Mouse (Mus musculus) limb, embryonic 11.5 days (tissue): ENCODE measurements around the gene Ubxn11. TPM values are rescaled to one million over a fixed set of nuclear protein-coding genes. Genes with fewer than 3 reads are reported as not detected.

Experiments
- ATAC-seq: fragments of 200-750 bp; cut with Nextera tagmentation; 2 replicates; pipeline ENCODE4 v1.8.0; 2017; ENCODE audit warnings: low read depth; ENCODE audit not compliant: insufficient number of reproducible peaks, low FRiP score, low TSS enrichment
- DNase-seq: peaks from one replicate; pipeline ENCODE4 v3.0.0-alpha.2; 2015; ENCODE audit warnings: low spot score
- H3K27ac ChIP-seq: fragments of 300-500 bp; sonication (generic); replicated peaks from 2 replicates; pipeline ENCODE4 v1.5.1; 2014; ENCODE audit warnings: low read depth, mild to moderate bottlenecking, low read length
- H3K27me3 ChIP-seq: fragments of 300-500 bp; sonication (generic); 2 replicates; pipeline ENCODE4 v1.6.1; 2014; ENCODE audit warnings: mild to moderate bottlenecking, low read length, mixed read lengths; ENCODE audit not compliant: control insufficient read depth, insufficient read depth
- H3K36me3 ChIP-seq: fragments of 300-500 bp; sonication (generic); 2 replicates; pipeline ENCODE4 v1.6.1; 2014; ENCODE audit warnings: mild to moderate bottlenecking, low read length, moderate library complexity, mixed read lengths; ENCODE audit not compliant: control insufficient read depth, insufficient read depth
- H3K4me1 ChIP-seq: fragments of 300-500 bp; sonication (generic); 2 replicates; pipeline ENCODE4 v1.6.1; 2014; ENCODE audit warnings: low read length, mixed read lengths; ENCODE audit not compliant: control insufficient read depth, insufficient read depth
- H3K4me2 ChIP-seq: fragments of 300-500 bp; sonication (generic); 2 replicates; pipeline ENCODE4 v1.6.1; 2014; ENCODE audit warnings: low read depth, mild to moderate bottlenecking, moderate library complexity; ENCODE audit not compliant: severe bottlenecking
- H3K4me3 ChIP-seq: fragments of 300-500 bp; sonication (generic); 2 replicates; pipeline ENCODE4 v1.5.1; 2014; ENCODE audit warnings: low read depth, low read length
- H3K9ac ChIP-seq: fragments of 300-500 bp; sonication (generic); 2 replicates; pipeline ENCODE4 v1.6.1; 2014; ENCODE audit warnings: mild to moderate bottlenecking, low read length
- H3K9me3 ChIP-seq: fragments of 300-500 bp; sonication (generic); 2 replicates; pipeline ENCODE4 v1.6.1; 2016; ENCODE audit warnings: low read length; ENCODE audit not compliant: control insufficient read depth
- WGBS: fragments of 180-500 bp; shearing (Covaris S2); extraction: QIAGEN DNeasy Blood & Tissue Kit; methylation state at CpG from one replicate; pipeline ENCODE4 v1.1.7; 2014; 5-methylcytosine and 5-hydroxymethylcytosine counted together
- polyA plus RNA-seq: library from polyadenylated mRNA; unstranded; fragments of >200 nt; fragmentation: Nextera tagmentation; extraction: Ambion mirVana; gene quantifications from 2 replicates; pipeline ENCODE4 v1.2.1, GENCODE M21; 2014

Gene Ubxn11
- polyA plus RNA-seq, 1 experiment from 2014 or later, result 6.0 TPM

- Histone ChIP-seq H3K9ac (no peak overlapping the region), H3K4me3 (no peak overlapping the region), H3K27ac (no peak overlapping the region), H3K9me3 (no peaks in the 10 kb centered on the region), H3K4me2 (no peak overlapping the region), H3K36me3 (no peaks in the 10 kb centered on the region; the same call in 1 of the 2 replicates), H3K4me1 (peaks cover 21% of the 10 kb centered on the region), H3K27me3 (no peaks in the 10 kb centered on the region)
- no peak for ATAC-seq
- DNase-seq, result no peak
- WGBS, result 87% methylated on average over 15 of the region's 15 CpGs
Measured at GRCm38 (mm10) chr4:134125383-134126060, 23.2 kb downstream of the Ubxn11 start.

GRCm38 (mm10) chr4:134126300-134127120 lies 24.1 kb downstream of the Ubxn11 start:
- Histone ChIP-seq H3K9me3 (no peaks in the 10 kb centered on the region), H3K4me2 (no peak overlapping the region), H3K27ac (no peak overlapping the region), H3K27me3 (no peaks in the 10 kb centered on the region), H3K4me1 (peaks cover 21% of the 10 kb centered on the region), H3K36me3 (no peaks in the 10 kb centered on the region; the same call in 1 of the 2 replicates), H3K4me3 (no peak overlapping the region; the same call in 1 of the 2 replicates), H3K9ac (no peak overlapping the region; the same call in 1 of the 2 replicates)
- 90% methylated on average over 21 of the region's 21 CpGs for WGBS
- ATAC-seq, result no peak
- no peak for DNase-seq

DNA sequence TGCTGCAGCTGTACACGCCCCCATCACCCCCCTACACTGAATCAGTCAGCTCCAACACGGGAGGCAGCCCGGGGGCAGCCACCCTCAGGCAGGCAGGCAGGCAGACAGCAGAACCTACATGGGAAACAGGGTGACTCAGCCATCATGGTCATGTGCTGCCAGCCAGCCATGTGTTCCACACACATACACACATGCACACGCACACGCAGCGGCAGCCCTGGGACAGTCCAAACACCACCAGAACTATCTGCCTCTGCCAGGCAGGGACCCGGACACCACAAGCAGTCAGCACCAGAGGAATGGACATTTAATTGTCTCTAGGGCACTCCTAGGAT lies 24.7 kb downstream of the Ubxn11 start:
- Histone ChIP-seq H3K4me3 (no peak overlapping the region; the same call in 1 of the 2 replicates), H3K4me2 (no peak overlapping the region), H3K4me1 (peaks cover 21% of the 10 kb centered on the region), H3K9me3 (no peaks in the 10 kb centered on the region), H3K36me3 (no peaks in the 10 kb centered on the region; the same call in 1 of the 2 replicates), H3K27me3 (no peaks in the 10 kb centered on the region), H3K9ac (peak overlapping the region; percentile 30; the same call in 1 of the 2 replicates), H3K27ac (no peak overlapping the region)
- ATAC-seq (no peak), DNase-seq (no peak)
- 88% methylated on average over 7 of the region's 7 CpGs for WGBS

GRCm38 (mm10) chr4:134127793-134128192 lies 25.4 kb downstream of the Ubxn11 start:
- Histone ChIP-seq H3K9ac (peak overlapping the region; percentile 78), H3K4me2 (peak overlapping the region; percentile 89), H3K27me3 (no peaks in the 10 kb centered on the region), H3K9me3 (no peaks in the 10 kb centered on the region), H3K27ac (no peak overlapping the region), H3K4me1 (peaks cover 21% of the 10 kb centered on the region), H3K36me3 (no peaks in the 10 kb centered on the region; the same call in 1 of the 2 replicates), H3K4me3 (peak overlapping the region; percentile 64)
- 60% methylated on average over 8 of the region's 8 CpGs for WGBS
- no peak for DNase-seq
- ATAC-seq, result no peak

DNA sequence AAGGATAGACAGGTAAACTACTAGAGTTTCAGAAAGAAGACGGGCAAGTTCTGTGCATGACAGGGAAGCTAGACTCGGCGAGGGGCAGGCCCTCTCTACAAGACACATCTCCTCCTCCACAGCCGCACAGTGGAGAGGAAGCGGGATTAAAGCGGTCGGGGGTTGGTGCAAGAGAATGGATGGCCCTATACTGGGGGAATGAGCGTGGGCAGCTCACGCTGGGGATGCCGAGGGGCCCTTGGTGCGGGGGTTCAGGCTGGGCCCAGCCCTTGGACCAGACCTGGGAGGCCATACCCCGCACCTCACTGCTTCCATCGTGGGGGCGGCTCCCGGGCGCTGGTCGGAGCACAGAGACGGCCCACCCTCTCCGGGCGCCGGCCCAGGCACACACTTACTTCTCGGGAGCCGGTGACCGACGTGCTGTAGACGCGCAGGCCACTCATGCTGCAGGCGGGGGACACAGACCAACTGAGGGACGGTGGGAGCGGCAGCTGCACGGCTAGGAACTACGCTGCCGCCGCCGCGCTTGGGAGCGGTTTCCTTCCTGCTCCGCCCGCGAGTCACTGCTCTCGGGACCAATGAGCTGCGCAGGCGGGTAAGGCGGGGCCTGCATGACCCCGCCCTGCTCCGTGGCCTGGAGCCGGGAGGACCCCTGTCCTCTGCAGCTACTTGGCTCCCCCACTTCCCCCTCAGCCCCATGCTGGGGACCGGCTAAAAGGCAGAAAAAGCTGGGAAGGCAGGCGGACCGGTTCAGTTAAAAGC lies 26.0 kb downstream of the Ubxn11 start, which contains the start of gene Sh3bgrl3:
Gene Sh3bgrl3, minus strand, starts transcription at position 569 of the 762 bp plus-strand sequence.
- Histone ChIP-seq H3K4me1 (peaks cover 21% of the 10 kb centered on the region), H3K9ac (peak within 1 kb of the TSS; percentile 78), H3K27ac (peak within 1 kb of the TSS; percentile 72), H3K9me3 (no peaks in the 10 kb centered on the region), H3K4me2 (peak within 1 kb of the TSS; percentile 89), H3K4me3 (peak within 1 kb of the TSS; percentile 64), H3K27me3 (no peaks in the 10 kb centered on the region), H3K36me3 (no peaks in the 10 kb centered on the region; the same call in 1 of the 2 replicates)
- ATAC-seq (peak; percentile 93), DNase-seq (peak; percentile 88)
- WGBS, result under 1% methylated on average over 49 of the region's 50 CpGs

DNA sequence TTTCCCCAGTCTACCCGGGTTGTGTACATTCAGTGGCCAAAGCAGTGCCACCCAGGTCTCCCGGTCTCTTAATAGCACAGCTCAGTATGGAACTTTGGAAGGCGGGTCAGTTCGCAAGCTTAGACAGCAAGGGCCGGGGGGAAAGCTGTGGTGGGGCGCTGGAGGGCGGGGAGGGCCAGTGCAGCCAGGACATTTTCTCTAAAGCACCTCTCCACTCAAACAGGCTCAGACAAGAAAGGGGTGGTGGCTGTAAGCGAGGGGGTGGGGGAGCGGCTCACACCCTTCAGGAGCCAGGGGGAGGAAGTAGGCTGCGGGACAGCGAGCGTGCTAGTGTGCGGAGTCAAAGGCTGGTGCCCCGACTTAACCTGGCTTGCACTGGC lies 26.6 kb downstream of the Ubxn11 start:
- ATAC-seq (peak; percentile 37), DNase-seq (no peak)
- Histone ChIP-seq H3K4me3 (peak overlapping the region; percentile 64), H3K9me3 (no peaks in the 10 kb centered on the region), H3K27me3 (no peaks in the 10 kb centered on the region), H3K4me2 (peak overlapping the region; percentile 89), H3K4me1 (peaks cover 21% of the 10 kb centered on the region), H3K27ac (peak overlapping the region; percentile 72), H3K9ac (peak overlapping the region; percentile 78), H3K36me3 (no peaks in the 10 kb centered on the region; the same call in 1 of the 2 replicates)
- WGBS, result 3% methylated on average over 14 of the region's 14 CpGs

- ATAC-seq (no peak), DNase-seq (no peak)
- Histone ChIP-seq H3K4me2 (peak overlapping the region; percentile 89; the same call in 1 of the 2 replicates), H3K4me3 (peak overlapping the region; percentile 64), H3K9ac (no peak overlapping the region), H3K9me3 (no peaks in the 10 kb centered on the region), H3K36me3 (no peaks in the 10 kb centered on the region; the same call in 1 of the 2 replicates), H3K27ac (peak overlapping the region; percentile 72; the same call in 1 of the 2 replicates), H3K27me3 (no peaks in the 10 kb centered on the region), H3K4me1 (peaks cover 21% of the 10 kb centered on the region)
- WGBS, result 33% methylated on average over 6 of the region's 6 CpGs
Measured at GRCm38 (mm10) chr4:134129482-134129881, 27.1 kb downstream of the Ubxn11 start.

- WGBS, result 94% methylated on average over 3 of the region's 3 CpGs
- DNase-seq (no peak), ATAC-seq (no peak)
- Histone ChIP-seq H3K4me2 (no peak overlapping the region), H3K9me3 (no peaks in the 10 kb centered on the region), H3K27ac (no peak overlapping the region), H3K36me3 (no peaks in the 10 kb centered on the region; the same call in 1 of the 2 replicates), H3K9ac (no peak overlapping the region), H3K4me3 (no peak overlapping the region), H3K4me1 (peaks cover 35% of the 10 kb centered on the region), H3K27me3 (no peaks in the 10 kb centered on the region)
Measured at GRCm38 (mm10) chr4:134132117-134132516, 29.7 kb downstream of the Ubxn11 start.
